Mouse (Mus musculus) hematopoietic multipotent progenitor cell, adult 10-12 weeks (in vitro differentiated cells): Measurements from ENCODE around the gene Gm14214. TPM values are rescaled to one million over a fixed set of nuclear protein-coding genes. Genes with fewer than 3 reads are reported as not detected.

Experiments
- polyA plus RNA-seq: library from polyadenylated mRNA; stranded (reverse); fragments of >175 nt; gene quantifications from 2 replicates; pipeline ENCODE4 v1.2.3, GENCODE M21; 2012; ENCODE audit warnings: low replicate concordance

Gm14214 gene
- not detected in 2 replicates for polyA plus RNA-seq

GRCm38 (mm10) chr2:154769930-154770329 is at the start of gene Gm14214:
Gene Gm14214, minus strand, starts transcription at chr2:154770030.

GRCm38 (mm10) chr2:154790656-154791483 is 21.0 kb upstream of the Gm14214 start, which contains the start of the genes Raly and a:
Gene Raly, plus strand, starts transcription at chr2:154791096.
Gene a, plus strand, starts transcription at chr2:154791402.

Other genes with a start within 250 kb of the Gm14214 start
- 0.98 and 1.8 TPM in 2 replicates for gene 1700003F12Rik, start 222.9 kb downstream of the Gm14214 start, polyA plus RNA-seq
- 0.09 TPM in 1 of 2 replicates, not detected in the other for gene Actl10, start 218.3 kb downstream of the Gm14214 start, polyA plus RNA-seq
- 0.57 and 0.90 TPM in 2 replicates for gene Necab3, start 211.1 kb downstream of the Gm14214 start, polyA plus RNA-seq
- gene E2f1, start 200.1 kb downstream of the Gm14214 start, polyA plus RNA-seq = 16.4 and 16.7 TPM in 2 replicates
- 4.0 and 9.0 TPM in 2 replicates for gene Pxmp4, start 166.3 kb downstream of the Gm14214 start, polyA plus RNA-seq
- gene Zfp341, start 156.7 kb downstream of the Gm14214 start, polyA plus RNA-seq = 6.6 and 8.0 TPM in 2 replicates
- 1.8 and 6.2 TPM in 2 replicates for gene 4930519P11Rik, start 156.6 kb downstream of the Gm14214 start, polyA plus RNA-seq
- gene Chmp4b, start 118.3 kb downstream of the Gm14214 start, polyA plus RNA-seq = 58.8 and 130 TPM in 2 replicates
- 296 and 582 TPM in 2 replicates for gene Raly, start 21.1 kb upstream of the Gm14214 start, polyA plus RNA-seq
- gene a, start 21.4 kb upstream of the Gm14214 start, polyA plus RNA-seq = 1.8 and 1.9 TPM in 2 replicates
- 4.0 and 12.7 TPM in 2 replicates for gene Eif2s2, start 122.9 kb upstream of the Gm14214 start, polyA plus RNA-seq
- gene Gm14226, start 248.2 kb upstream of the Gm14214 start, polyA plus RNA-seq = 0.15 TPM in 1 of 2 replicates, not detected in the other